Mouse (Mus musculus) ES-E14 (cell line): ENCODE measurements around the gene Zfp507. TPM values are rescaled to one million over a fixed set of nuclear protein-coding genes. Genes with fewer than 3 reads are reported as not detected.

ENCODE experiments used
- DNase-seq: peaks from one replicate; pipeline ENCODE4 v3.0.0-alpha.2; 2013; ENCODE audit warnings: low read depth, low spot score
- H3K27ac ChIP-seq: 2 replicates; pipeline ENCODE4 v1.5.1; 2012; ENCODE audit warnings: low read depth, mild to moderate bottlenecking, low read length, moderate library complexity, mixed read lengths; ENCODE audit not compliant: poor library complexity, insufficient read depth, severe bottlenecking
- H3K36me3 ChIP-seq: 2 replicates; pipeline ENCODE4 v1.6.1; 2012; ENCODE audit warnings: mild to moderate bottlenecking, low read length, moderate library complexity, mixed read lengths; ENCODE audit not compliant: control insufficient read depth, poor library complexity, insufficient read depth, severe bottlenecking
- H3K4me1 ChIP-seq, 2 experiments: fragments of 150-350 bp in 1 of 2; sonication (generic) in 1 of 2; 2 replicates each; pipeline ENCODE4 v1.6.1; 2012; ENCODE audit warnings: low read length in 2 of 2, mild to moderate bottlenecking in 1 of 2, mixed read lengths in 1 of 2; ENCODE audit not compliant: control insufficient read depth in 2 of 2, insufficient read depth in 2 of 2, poor library complexity in 1 of 2
- H3K4me3 ChIP-seq, 2 experiments: fragments of 150-350 bp in 1 of 2; sonication (generic) in 1 of 2; 2 replicates each; pipeline ENCODE4 v1.5.1; 2012; ENCODE audit warnings: low read length in 2 of 2, low read depth in 1 of 2, mild to moderate bottlenecking in 1 of 2, mixed read lengths in 1 of 2; ENCODE audit not compliant: insufficient read depth in 1 of 2, poor library complexity in 1 of 2, severe bottlenecking in 1 of 2
- H3K9ac ChIP-seq: 2 replicates; pipeline ENCODE4 v1.6.1; 2012; ENCODE audit warnings: low read depth, mild to moderate bottlenecking, low read length, mixed read lengths; ENCODE audit not compliant: poor library complexity, insufficient read depth, severe bottlenecking
- H3K9me3 ChIP-seq: fragments of 150-350 bp; sonication (generic); 2 replicates; pipeline ENCODE4 v1.6.1; 2012; ENCODE audit warnings: low read depth, mild to moderate bottlenecking, low read length; ENCODE audit not compliant: control insufficient read depth, insufficient read depth
- CHD2 ChIP-seq: IDR thresholded peaks from 2 replicates; pipeline ENCODE4 v1.6.1; 2014; ENCODE audit warnings: mild to moderate bottlenecking, low read depth, low read length, inconsistent platforms
- HCFC1 ChIP-seq: IDR thresholded peaks from 2 replicates; pipeline ENCODE4 v1.6.1; 2012; ENCODE audit warnings: low read length, inconsistent platforms, borderline replicate concordance; ENCODE audit not compliant: insufficient read depth
- MAFK ChIP-seq: IDR thresholded peaks from 2 replicates; pipeline ENCODE4 v1.6.1; 2014; ENCODE audit warnings: mild to moderate bottlenecking, low read depth, low read length, inconsistent platforms; ENCODE audit not compliant: insufficient read depth
- ZC3H11A ChIP-seq: IDR thresholded peaks from 2 replicates; pipeline ENCODE4 v1.6.1; 2012; ENCODE audit warnings: low read depth, mild to moderate bottlenecking, inconsistent platforms, low read length, borderline replicate concordance
- ZNF384 ChIP-seq: IDR thresholded peaks from 2 replicates; pipeline ENCODE4 v1.6.1; 2012; ENCODE audit warnings: low read depth, low read length, inconsistent platforms
- in situ Hi-C, 2 experiments: fragments of 600-800 bp; cut with MboI; formaldehyde crosslinking; loops; one replicate each; pipeline ENCODE4 v1.15.1; 2025; ENCODE audit warnings: low sequenced_read_pairs in 2 of 2, inconsistent platforms in 1 of 2; ENCODE audit not compliant: unreplicated experiment in 2 of 2
- total RNA-seq: library from RNA; depleted of rRNA; stranded (reverse); fragments of 300-350 nt; gene quantifications from 2 replicates; pipeline ENCODE4 v1.2.3, GENCODE M21; 2012

The Zfp507 gene
- total RNA-seq, 1 experiment: 25.8 TPM

GRCm38 (mm10) chr7:35802201-35802905 is 450 bp downstream of the Zfp507 start:
- peaks cover 2 to 13% of the 10 kb centered on the region in 2 experiments; a peak in 3 of 4 replicates for H3K4me1 ChIP-seq
- H3K9ac ChIP-seq: peak overlapping the region; percentile 87
- in situ Hi-C loops: no loop called here
- no peaks in the 10 kb centered on the region for H3K9me3 ChIP-seq
- peak overlapping the region; percentile 6 for H3K27ac ChIP-seq
- TF ChIP-seq MAFK: no peak
- H3K36me3 ChIP-seq: peaks cover 9% of the 10 kb centered on the region
- DNase-seq: no peak
- peak overlapping the region; percentile 82 to 89 for H3K4me3 ChIP-seq

GRCm38 (mm10) chr7:35796123-35796522 is 6.7 kb downstream of the Zfp507 start:
- Histone ChIP-seq H3K9me3 (no peaks in the 10 kb centered on the region), H3K9ac (no peak overlapping the region), H3K4me3 (no peak overlapping the region), H3K4me1 (peaks cover 2 to 10% of the 10 kb centered on the region in 2 experiments; a peak in 3 of 4 replicates), H3K27ac (no peak overlapping the region), H3K36me3 (peaks cover 37% of the 10 kb centered on the region)
- in situ Hi-C loops: no loop called here
- no peak for TF ChIP-seq HCFC1
- no peak for TF ChIP-seq CHD2
- no peak for DNase-seq

- DNase-seq: no peak
- TF ChIP-seq CHD2: no peak
- TF ChIP-seq MAFK: no peak
- no peak for TF ChIP-seq ZNF384
- TF ChIP-seq ZC3H11A: no peak
- no peak for TF ChIP-seq HCFC1
- Histone ChIP-seq H3K4me1 (peaks cover 3 to 11% of the 10 kb centered on the region in 2 experiments; a peak in 3 of 4 replicates), H3K9ac (no peak overlapping the region), H3K4me3 (no peak overlapping the region), H3K27ac (no peak overlapping the region), H3K36me3 (peaks cover 35% of the 10 kb centered on the region), H3K9me3 (no peaks in the 10 kb centered on the region)
- in situ Hi-C loops: no loop called here
Measured at GRCm38 (mm10) chr7:35794145-35794664, 8.6 kb downstream of the Zfp507 start.

GRCm38 (mm10) chr7:35792150-35792848 is 10.5 kb downstream of the Zfp507 start:
- in situ Hi-C loops: no loop called here
- Histone ChIP-seq H3K9me3 (no peaks in the 10 kb centered on the region), H3K9ac (no peak overlapping the region), H3K36me3 (peaks cover 38% of the 10 kb centered on the region), H3K4me1 (peaks cover 3 to 11% of the 10 kb centered on the region in 2 experiments; a peak in 3 of 4 replicates), H3K4me3 (no peak overlapping the region), H3K27ac (no peak overlapping the region)
- DNase-seq: no peak
- TF ChIP-seq HCFC1 (no peak), CHD2 (no peak), ZNF384 (no peak), MAFK (no peak)
